Mouse (Mus musculus): ENCODE measurements around the gene Gkn1. TPM values are rescaled to one million over a fixed set of nuclear protein-coding genes. Genes with fewer than 3 reads are reported as not detected.

The Gkn1 gene
- polyA plus RNA-seq, 1 experiment from 2014 or later: 2.3 TPM

- Histone ChIP-seq H3K4me3 (replicated peaks) (no peak overlapping the region), H3K9ac (no peak overlapping the region), H3K27me3 (replicated peaks) (no peaks in the 10 kb centered on the region), H3K4me2 (no peak overlapping the region), H3K36me3 (no peaks in the 10 kb centered on the region), H3K4me1 (no peaks in the 10 kb centered on the region), H3K27ac (no peak overlapping the region), H3K9me3 (no peaks in the 10 kb centered on the region)
- WGBS: 75% methylated on average over 8 of the region's 8 CpGs
- no peak for ATAC-seq (ENCODE audit: insufficient read depth, low FRiP score, low read depth)
These were observed 33.8 kb downstream of the Gkn1 start for GRCm38 (mm10) chr6:87316966-87317365.

GRCm38 (mm10) chr6:87312761-87313160, 38.0 kb downstream of the Gkn1 start:
- H3K27me3 ChIP-seq (replicated peaks): no peaks in the 10 kb centered on the region
- H3K27ac ChIP-seq: no peak overlapping the region
- WGBS: 65% methylated on average over 4 of the region's 4 CpGs
- ATAC-seq (ENCODE audit: insufficient read depth, low FRiP score, low read depth): no peak
- H3K9ac ChIP-seq: no peak overlapping the region
- H3K36me3 ChIP-seq: 0 out of 2 replicates have a peak, but pooled peaks cover 6% of the 10 kb centered on the region
- no peaks in the 10 kb centered on the region for H3K4me1 ChIP-seq
- H3K4me3 ChIP-seq (replicated peaks): no peak overlapping the region
- no peaks in the 10 kb centered on the region for H3K9me3 ChIP-seq
- H3K4me2 ChIP-seq: no peak overlapping the region

GRCm38 (mm10) chr6:87304486-87304885, 46.3 kb downstream of the Gkn1 start:
- H3K4me2 ChIP-seq: no peak overlapping the region
- no peaks in the 10 kb centered on the region for H3K9me3 ChIP-seq
- H3K4me1 ChIP-seq: no peaks in the 10 kb centered on the region
- no peak overlapping the region for H3K4me3 ChIP-seq (replicated peaks)
- WGBS: 87% methylated on average over 8 of the region's 8 CpGs
- H3K27ac ChIP-seq: no peak overlapping the region
- H3K36me3 ChIP-seq: 0 out of 2 replicates have a peak, but pooled peaks cover 3% of the 10 kb centered on the region
- no peaks in the 10 kb centered on the region for H3K27me3 ChIP-seq (replicated peaks)
- H3K9ac ChIP-seq: no peak overlapping the region
- no peak for ATAC-seq (ENCODE audit: insufficient read depth, low FRiP score, low read depth)

GRCm38 (mm10) chr6:87302746-87303145, 48.0 kb downstream of the Gkn1 start:
- Histone ChIP-seq H3K4me2 (no peak overlapping the region), H3K9ac (no peak overlapping the region), H3K4me3 (replicated peaks) (no peak overlapping the region), H3K36me3 (no peaks in the 10 kb centered on the region), H3K27ac (no peak overlapping the region), H3K4me1 (no peaks in the 10 kb centered on the region), H3K27me3 (replicated peaks) (no peaks in the 10 kb centered on the region), H3K9me3 (no peaks in the 10 kb centered on the region)
- WGBS: 66% methylated on average over 5 of the region's 5 CpGs
- no peak for ATAC-seq (ENCODE audit: insufficient read depth, low FRiP score, low read depth)

GRCm38 (mm10) chr6:87301991-87302390, 48.8 kb downstream of the Gkn1 start:
- H3K4me3 ChIP-seq (replicated peaks): no peak overlapping the region
- no peak overlapping the region for H3K27ac ChIP-seq
- no peaks in the 10 kb centered on the region for H3K36me3 ChIP-seq
- WGBS: 45% methylated on average over 4 of the region's 4 CpGs
- H3K27me3 ChIP-seq (replicated peaks): no peaks in the 10 kb centered on the region
- ATAC-seq (ENCODE audit: insufficient read depth, low FRiP score, low read depth): no peak
- no peaks in the 10 kb centered on the region for H3K4me1 ChIP-seq
- H3K9ac ChIP-seq: no peak overlapping the region
- H3K4me2 ChIP-seq: no peak overlapping the region
- H3K9me3 ChIP-seq: no peaks in the 10 kb centered on the region

Other genes with a start within 250 kb of the Gkn1 start
- gene D6Ertd527e, start 246.2 kb downstream of the Gkn1 start, polyA plus RNA-seq (2015; fragmentation: Nextera tagmentation; extraction: Ambion mirVana): 0.40 and 0.43 TPM in 2 replicates
- 8.0 and 9.0 TPM in 2 replicates for gene Antxr1, start 15.1 kb downstream of the Gkn1 start, polyA plus RNA-seq (2015; fragmentation: Nextera tagmentation; extraction: Ambion mirVana)
- 2.3 and 4.7 TPM in 2 replicates for gene Gkn2, start 22.4 kb upstream of the Gkn1 start, polyA plus RNA-seq (2015; fragmentation: Nextera tagmentation; extraction: Ambion mirVana)
- gene Gkn3, start 38.0 kb upstream of the Gkn1 start, polyA plus RNA-seq (2015; fragmentation: Nextera tagmentation; extraction: Ambion mirVana): 3.8 and 5.1 TPM in 2 replicates
- not detected in 2 replicates for gene Bmp10, start 78.1 kb upstream of the Gkn1 start, polyA plus RNA-seq (2015; fragmentation: Nextera tagmentation; extraction: Ambion mirVana)
- 4.7 and 6.0 TPM in 2 replicates for gene Arhgap25, start 182.3 kb upstream of the Gkn1 start, polyA plus RNA-seq (2015; fragmentation: Nextera tagmentation; extraction: Ambion mirVana)
- gene Prokr1, start 239.8 kb upstream of the Gkn1 start, polyA plus RNA-seq (2015; fragmentation: Nextera tagmentation; extraction: Ambion mirVana): 2.7 and 2.9 TPM in 2 replicates